Mouse (Mus musculus) CH12.LX (cell line): Measurements from ENCODE around the gene Pgd.

ENCODE experiments used
- CTCF ChIP-seq, 2 experiments: IDR thresholded peaks in 1 of 2; conservative IDR thresholded peaks in 1 of 2; 2 replicates each; pipeline ENCODE4 v1.5.1; 2011 to 2012; ENCODE audit warnings: low read depth in 2 of 2, low read length in 2 of 2, improper control_type of control experiment in 1 of 2, inconsistent platforms in 1 of 2, mild to moderate bottlenecking in 1 of 2, moderate library complexity in 1 of 2
- MAX ChIP-seq: IDR thresholded peaks from 2 replicates; pipeline ENCODE4 v1.6.1; 2011; ENCODE audit warnings: low read length, improper control_type of control experiment
- MXI1 ChIP-seq: IDR thresholded peaks from 2 replicates; pipeline ENCODE4 v1.6.1; 2011; ENCODE audit warnings: mild to moderate bottlenecking, low read depth, low read length, improper control_type of control experiment
- POLR2A ChIP-seq: IDR thresholded peaks from 2 replicates; pipeline ENCODE4 v1.6.1; 2011; ENCODE audit warnings: low read depth, mild to moderate bottlenecking, improper control_type of control experiment, low read length
- TCF12 ChIP-seq: IDR thresholded peaks from 2 replicates; pipeline ENCODE4 v1.6.1; 2014; ENCODE audit warnings: low read depth, mild to moderate bottlenecking, inconsistent platforms, low read length, improper control_type of control experiment

DNA sequence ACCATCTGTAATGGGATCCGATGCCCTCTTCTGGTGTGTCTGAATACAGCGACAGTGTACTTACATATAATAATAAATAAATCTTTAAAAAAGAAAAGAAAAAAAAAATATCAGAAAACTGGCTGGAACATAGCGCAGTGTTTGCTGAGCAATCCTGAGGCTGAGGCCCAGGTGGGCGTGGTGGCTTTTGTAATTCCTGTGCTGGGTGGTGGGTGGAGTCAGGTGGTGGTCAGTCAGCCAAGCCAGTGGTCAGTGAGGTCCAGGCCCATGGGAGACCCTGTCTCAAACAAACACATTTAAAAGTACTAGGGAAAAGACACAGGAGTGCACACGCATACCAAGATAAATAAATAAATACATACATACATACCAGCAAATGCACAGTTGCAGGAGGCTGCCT, 5.5 kb upstream of the Pgd start:
- TF ChIP-seq POLR2A, result no peak
- no peak for TF ChIP-seq CTCF (conservative IDR thresholded peaks at IDR 0.05 in 1 of 2, IDR thresholded peaks at IDR 0.05 in 1 of 2; ENCODE audit: low read depth in 2 of 2, low read length in 2 of 2)
- TF ChIP-seq MAX, result no peak
- TF ChIP-seq TCF12, result no peak
- no peak for TF ChIP-seq MXI1
